Mouse (Mus musculus) testis, adult 2 months (tissue): Measurements from ENCODE around the gene Gm45902.

ENCODE experiments used
- CTCF ChIP-seq: fragments of 200-500 bp; IDR thresholded peaks from 2 replicates; pipeline ENCODE4 v1.5.1; 2012; ENCODE audit warnings: low read depth, mild to moderate bottlenecking, inconsistent platforms, low read length, moderate library complexity; ENCODE audit not compliant: control insufficient read depth, insufficient read depth, insufficient replicate concordance
- POLR2A ChIP-seq: fragments of 200-500 bp; IDR thresholded peaks from 2 replicates; pipeline ENCODE4 v1.6.1; 2012; ENCODE audit warnings: low read depth, mild to moderate bottlenecking, inconsistent platforms, low read length, moderate library complexity; ENCODE audit not compliant: control insufficient read depth

GRCm38 (mm10) chr2:3546055-3546454 lies 33.5 kb upstream of the Gm45902 start:
- TF ChIP-seq POLR2A (no peak), CTCF (no peak)
